Mouse (Mus musculus) left cerebral cortex, postnatal 14 days (tissue): Measurements from ENCODE around the gene Rilpl1. TPM values are rescaled to one million over a fixed set of nuclear protein-coding genes. Genes with fewer than 3 reads are reported as not detected.
"Not testable (repeated sequence)": the region's sequence is repeated elsewhere in the genome, so short reads cannot be mapped to it uniquely, and the experiment has no call there.

Experiments
- DNase-seq, 2 experiments: peaks; one replicate each; pipeline ENCODE4 v3.0.0; 2021 to 2022; ENCODE audit warnings: low spot score in 2 of 2, mixed read lengths in 1 of 2
- intact Hi-C: fragments of 180-260 bp; cut with DNase I; formaldehyde crosslinking; loops from one replicate; pipeline ENCODE4 v1.15.1; 2025
- long read RNA-seq, 2 experiments: library from polyadenylated mRNA; stranded (forward); transcript quantifications; one replicate each; pipeline ENCODE4 v2.0.0; 2021
- total RNA-seq, 2 experiments: library from RNA; stranded (reverse); gene quantifications; 2 replicates each; pipeline ENCODE4 v1.2.3; 2021

Rilpl1 gene
- total RNA-seq: 10 to 100 TPM; 42.5 to 57.5 TPM
- long read RNA-seq, experiment 1, transcript Rilpl1-201 (7 exons, 2,249 nt): major isoform, 56 of 61 reads
- long read RNA-seq, experiment 1, partial matches to known transcripts: 1 of 61 reads
- long read RNA-seq, experiment 1, other reads (novel, unspliced or antisense): 3 of 61 reads
- long read RNA-seq, experiment 2, transcript Rilpl1-201 (7 exons, 2,249 nt): major isoform, 85 of 91 reads
- long read RNA-seq, experiment 2, partial matches to known transcripts: 0 of 91 reads
- long read RNA-seq, experiment 2, other reads (novel, unspliced or antisense): 6 of 91 reads

- DNase-seq: peak; percentile 51 to 76
- intact Hi-C loops: loop anchor here (5.0 kb wide), 1 partner anchor 49 kb away; the partner anchor contains the start of gene Snrnp35
Observed at GRCm38 (mm10) chr5:124530655-124531582, at the start of gene Rilpl1. Gene Rilpl1 (minus strand): TSS chr5:124531391.

- intact Hi-C loops: no loop called here
Observed at GRCm38 (mm10) chr5:124578633-124579317, 47.6 kb upstream of the Rilpl1 start, which contains the start of the genes Eif2b1 and Gtf2h3. Gene Eif2b1 (minus strand): TSS chr5:124579131. Gene Gtf2h3 (plus strand): TSS chr5:124579140.

GRCm38 (mm10) chr5:124575467-124575866 is 44.3 kb upstream of the Rilpl1 start:
- intact Hi-C loops: no loop called here
- no peak for DNase-seq

More at GRCm38 (mm10) chr5:124578633-124579317, 47.6 kb upstream of the Rilpl1 start, which contains the start of the genes Eif2b1 and Gtf2h3:
- DNase-seq: peak; percentile 92 to 96

GRCm38 (mm10) chr5:124571068-124571467 is 39.9 kb upstream of the Rilpl1 start:
- intact Hi-C loops: no loop called here
- DNase-seq: peak; percentile 48 to 63

GRCm38 (mm10) chr5:124555145-124555544 is 24.0 kb upstream of the Rilpl1 start:
- no peak for DNase-seq
- intact Hi-C loops: no loop called here

- DNase-seq: no peak
- intact Hi-C loops: no loop called here
Observed at GRCm38 (mm10) chr5:124553607-124554006, 22.4 kb upstream of the Rilpl1 start.

GRCm38 (mm10) chr5:124552558-124553307 is 21.5 kb upstream of the Rilpl1 start, which contains the start of gene Ddx55:
Gene Ddx55 (plus strand): TSS chr5:124552864.
- peak; percentile 88 to 90 for DNase-seq
- intact Hi-C loops: no loop called here

- intact Hi-C loops: no loop called here
- no peak for DNase-seq
Observed at GRCm38 (mm10) chr5:124552094-124552472, 20.9 kb upstream of the Rilpl1 start.

- DNase-seq, intact Hi-C loops: not testable (repeated sequence)
Observed at GRCm38 (mm10) chr5:124551349-124552093, 20.3 kb upstream of the Rilpl1 start.

- intact Hi-C loops, DNase-seq: not testable (repeated sequence)
Observed at GRCm38 (mm10) chr5:124550737-124551136, 19.5 kb upstream of the Rilpl1 start.

- intact Hi-C loops: no loop called here
- DNase-seq: no peak
Observed at GRCm38 (mm10) chr5:124541602-124541973, 10.4 kb upstream of the Rilpl1 start.

- intact Hi-C loops: no loop called here
Observed at GRCm38 (mm10) chr5:124540905-124541601, 9.9 kb upstream of the Rilpl1 start.

GRCm38 (mm10) chr5:124540383-124540786 is 9.2 kb upstream of the Rilpl1 start, which contains the start of gene Tmed2:
Gene Tmed2 (plus strand): TSS chr5:124540695.
- intact Hi-C loops: no loop called here
- DNase-seq: peak; percentile 97 to 98

More at GRCm38 (mm10) chr5:124540905-124541601, 9.9 kb upstream of the Rilpl1 start:
- DNase-seq: peak in 1 of 2 experiments; percentile 39

GRCm38 (mm10) chr5:124539905-124540304 is 8.7 kb upstream of the Rilpl1 start:
- DNase-seq: no peak
- intact Hi-C loops: loop anchor here (5.0 kb wide), 1 partner anchor 103 kb away; the partner anchor contains the start of gene Kmt5a

GRCm38 (mm10) chr5:124538813-124539792 is 7.9 kb upstream of the Rilpl1 start:
- intact Hi-C loops: loop anchor here (5.0 kb wide), 1 partner anchor 102 kb away; the partner anchor contains the start of gene Kmt5a
- peak; percentile 74 to 76 for DNase-seq

- no peak for DNase-seq
- intact Hi-C loops: loop anchor here (5.0 kb wide), 1 partner anchor 99 kb away; the partner anchor contains the start of gene Kmt5a
Observed at GRCm38 (mm10) chr5:124536776-124537175, 5.6 kb upstream of the Rilpl1 start.
